Mouse (Mus musculus): ENCODE data around the gene Hnf1b. TPM values are rescaled to one million over a fixed set of nuclear protein-coding genes. Genes with fewer than 3 reads are reported as not detected.

Hnf1b gene
- polyA plus RNA-seq, 1 experiment from 2014 or later = 0.08 TPM

- no peak overlapping the region for H3K27ac ChIP-seq
- H3K36me3 ChIP-seq = no peaks in the 10 kb centered on the region
- no peaks in the 10 kb centered on the region for H3K4me1 ChIP-seq
- 41% methylated on average over 8 of the region's 8 CpGs for WGBS
- no peak overlapping the region for H3K4me3 ChIP-seq
- H3K9me3 ChIP-seq = no peaks in the 10 kb centered on the region
- no peak for ATAC-seq (ENCODE audit: insufficient number of reproducible peaks, low FRiP score, low TSS enrichment, low read depth)
- H3K4me2 ChIP-seq = no peak overlapping the region
- H3K9ac ChIP-seq = no peak overlapping the region
- 0 out of 2 replicates have a peak, but pooled peaks cover 2% of the 10 kb centered on the region for H3K27me3 ChIP-seq
Observed at GRCm38 (mm10) chr11:83832389-83832788, 17.5 kb upstream of the Hnf1b start.

- Histone ChIP-seq H3K4me2 (no peak overlapping the region), H3K4me3 (no peak overlapping the region), H3K9me3 (no peaks in the 10 kb centered on the region), H3K9ac (no peak overlapping the region), H3K27me3 (0 out of 2 replicates have a peak, but pooled peaks cover 2% of the 10 kb centered on the region), H3K27ac (no peak overlapping the region), H3K4me1 (no peaks in the 10 kb centered on the region), H3K36me3 (no peaks in the 10 kb centered on the region)
- WGBS = 82% methylated on average over 6 of the region's 6 CpGs
- ATAC-seq (ENCODE audit: insufficient number of reproducible peaks, low FRiP score, low TSS enrichment, low read depth) = no peak
Observed at GRCm38 (mm10) chr11:83833517-83833916, 16.3 kb upstream of the Hnf1b start.

GRCm38 (mm10) chr11:83833959-83834496 lies 15.8 kb upstream of the Hnf1b start:
- H3K9ac ChIP-seq = no peak overlapping the region
- no peak overlapping the region for H3K4me3 ChIP-seq
- WGBS = 74% methylated on average over 14 of the region's 14 CpGs
- H3K36me3 ChIP-seq = no peaks in the 10 kb centered on the region
- no peak overlapping the region for H3K27ac ChIP-seq
- no peaks in the 10 kb centered on the region for H3K4me1 ChIP-seq
- no peak for ATAC-seq (ENCODE audit: insufficient number of reproducible peaks, low FRiP score, low TSS enrichment, low read depth)
- H3K27me3 ChIP-seq = 0 out of 2 replicates have a peak, but pooled peaks cover 2% of the 10 kb centered on the region
- no peak overlapping the region for H3K4me2 ChIP-seq
- H3K9me3 ChIP-seq = no peaks in the 10 kb centered on the region

- H3K9ac ChIP-seq = no peak overlapping the region
- 66% methylated on average over 6 of the region's 6 CpGs for WGBS
- H3K27ac ChIP-seq = no peak overlapping the region
- no peaks in the 10 kb centered on the region for H3K36me3 ChIP-seq
- no peaks in the 10 kb centered on the region for H3K9me3 ChIP-seq
- no peak for ATAC-seq (ENCODE audit: insufficient number of reproducible peaks, low FRiP score, low TSS enrichment, low read depth)
- peaks cover 18% of the 10 kb centered on the region for H3K27me3 ChIP-seq
- no peaks in the 10 kb centered on the region for H3K4me1 ChIP-seq
- H3K4me3 ChIP-seq = no peak overlapping the region
- H3K4me2 ChIP-seq = no peak overlapping the region
Observed at GRCm38 (mm10) chr11:83839451-83839850, 10.4 kb upstream of the Hnf1b start.

DNA sequence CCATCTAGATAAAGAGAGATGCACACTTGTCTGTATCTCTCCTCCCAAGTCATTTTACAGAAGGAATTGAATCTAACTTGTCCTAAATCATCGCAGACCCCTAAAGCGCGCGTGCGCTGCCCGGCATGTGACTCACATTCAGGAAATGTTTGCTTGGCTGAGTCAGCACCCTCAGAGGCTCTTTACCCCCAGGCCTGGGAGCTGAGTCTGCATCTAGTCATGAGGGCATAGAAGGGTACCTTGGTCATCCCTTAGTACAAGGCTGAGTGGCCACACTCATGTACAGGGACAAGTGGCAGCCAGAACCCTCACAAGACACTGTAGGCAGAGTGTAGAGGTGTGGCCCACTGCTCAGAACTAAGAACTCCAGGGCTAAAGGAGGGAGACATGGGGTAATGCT lies 6.3 kb upstream of the Hnf1b start:
- H3K9me3 ChIP-seq = no peaks in the 10 kb centered on the region
- 88% methylated on average over 6 of the region's 6 CpGs for WGBS

GRCm38 (mm10) chr11:83850586-83851272 lies 866 bp downstream of the Hnf1b start:
- no peak for ATAC-seq (ENCODE audit: insufficient number of reproducible peaks, low FRiP score, low TSS enrichment, low read depth)
- H3K27me3 ChIP-seq = peaks cover 81% of the 10 kb centered on the region
- H3K4me2 ChIP-seq = peak overlapping the region; percentile 8
- H3K4me1 ChIP-seq = peaks cover 41% of the 10 kb centered on the region
- H3K9me3 ChIP-seq = no peaks in the 10 kb centered on the region
- no peaks in the 10 kb centered on the region for H3K36me3 ChIP-seq
- H3K27ac ChIP-seq = no peak overlapping the region
- no peak overlapping the region for H3K9ac ChIP-seq
- peak overlapping the region; percentile 10; the same call in 1 of the 2 replicates for H3K4me3 ChIP-seq
- 2% methylated on average over 24 of the region's 24 CpGs for WGBS

More for the DNA sequence above, 6.3 kb upstream of the Hnf1b start:
- Histone ChIP-seq H3K27me3 (peaks cover 37% of the 10 kb centered on the region), H3K9ac (no peak overlapping the region), H3K4me2 (no peak overlapping the region), H3K36me3 (no peaks in the 10 kb centered on the region), H3K4me1 (no peaks in the 10 kb centered on the region), H3K27ac (no peak overlapping the region), H3K4me3 (no peak overlapping the region)
- no peak for ATAC-seq (ENCODE audit: insufficient number of reproducible peaks, low FRiP score, low TSS enrichment, low read depth)

- Histone ChIP-seq H3K27ac (no peak overlapping the region), H3K4me2 (peak overlapping the region; percentile 8), H3K27me3 (peaks cover 84% of the 10 kb centered on the region), H3K4me3 (peak overlapping the region; percentile 10), H3K9ac (no peak overlapping the region), H3K36me3 (no peaks in the 10 kb centered on the region), H3K4me1 (peaks cover 41% of the 10 kb centered on the region), H3K9me3 (no peaks in the 10 kb centered on the region)
- ATAC-seq (ENCODE audit: insufficient number of reproducible peaks, low FRiP score, low TSS enrichment, low read depth) = no peak
- 2% methylated on average over 36 of the region's 36 CpGs for WGBS
Observed at GRCm38 (mm10) chr11:83851273-83852015, 1.6 kb downstream of the Hnf1b start.

DNA sequence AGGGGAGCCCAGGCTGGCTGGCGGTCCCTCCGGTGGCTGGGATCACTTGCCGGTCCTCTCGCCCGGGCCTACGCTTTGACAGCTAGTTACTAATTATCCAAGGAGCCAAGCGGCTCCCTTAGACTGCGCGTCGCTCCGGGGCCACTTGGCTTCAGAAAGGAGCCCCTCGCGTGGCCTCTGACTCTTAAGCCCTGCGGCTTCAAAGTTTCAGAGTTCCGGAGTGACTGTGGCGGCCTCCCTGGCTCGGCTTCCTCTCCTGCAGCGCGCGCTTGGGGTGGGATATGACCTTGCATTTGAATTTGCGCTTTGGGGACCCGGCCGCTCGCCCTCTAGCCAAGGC lies 2.1 kb downstream of the Hnf1b start:
- ATAC-seq (ENCODE audit: insufficient number of reproducible peaks, low FRiP score, low TSS enrichment, low read depth) = no peak
- Histone ChIP-seq H3K4me1 (peaks cover 41% of the 10 kb centered on the region), H3K36me3 (no peaks in the 10 kb centered on the region), H3K9ac (no peak overlapping the region), H3K4me2 (no peak overlapping the region), H3K4me3 (peak overlapping the region; percentile 9; the same call in 1 of the 2 replicates), H3K27me3 (peaks cover 87% of the 10 kb centered on the region), H3K9me3 (no peaks in the 10 kb centered on the region), H3K27ac (no peak overlapping the region)
- WGBS = under 1% methylated on average over 24 of the region's 24 CpGs

DNA sequence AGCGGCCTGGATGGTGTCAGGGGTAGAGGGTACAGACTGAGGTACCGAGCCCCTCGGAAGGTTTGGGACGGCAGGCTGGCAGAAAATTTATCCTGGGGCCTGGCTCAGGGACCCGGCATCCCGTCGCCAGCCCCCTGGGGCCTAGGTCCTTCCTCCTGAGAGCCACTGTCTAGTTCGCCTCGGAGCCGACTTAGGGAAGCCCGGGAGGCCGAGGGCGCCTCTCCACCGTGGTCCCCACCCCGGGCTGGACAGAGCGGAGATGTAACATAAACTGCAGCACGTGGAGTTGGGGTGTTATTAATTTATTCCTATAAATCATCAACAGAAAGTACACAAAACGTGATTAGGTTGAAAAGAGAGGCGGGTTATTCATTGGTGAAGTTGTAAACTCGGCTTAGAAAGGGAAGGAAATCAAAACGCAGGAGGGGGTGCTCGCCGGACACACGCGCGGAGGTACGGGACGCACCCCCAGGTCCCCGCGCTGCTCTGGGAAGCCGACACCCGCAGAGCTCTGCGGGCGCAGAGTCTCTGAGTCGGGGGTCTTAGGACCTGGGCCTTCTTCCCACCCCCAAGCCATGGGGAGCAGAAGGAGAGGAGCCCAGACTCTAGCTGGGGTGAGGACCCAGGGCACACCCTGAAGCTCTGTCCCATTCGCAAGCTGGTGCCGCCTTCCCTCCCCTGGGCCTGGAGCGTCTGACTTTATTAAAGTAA lies 2.8 kb downstream of the Hnf1b start:
- peaks cover 41% of the 10 kb centered on the region for H3K4me1 ChIP-seq
- H3K9me3 ChIP-seq = no peaks in the 10 kb centered on the region
- ATAC-seq (ENCODE audit: insufficient number of reproducible peaks, low FRiP score, low TSS enrichment, low read depth) = no peak
- no peak overlapping the region for H3K9ac ChIP-seq
- WGBS = 2% methylated on average over 38 of the region's 38 CpGs
- H3K4me2 ChIP-seq = no peak overlapping the region
- H3K36me3 ChIP-seq = no peaks in the 10 kb centered on the region
- 0 out of 2 replicates have a peak overlapping the region, but pooled peaks have one; percentile 9 for H3K4me3 ChIP-seq
- H3K27ac ChIP-seq = no peak overlapping the region
- peaks cover 85% of the 10 kb centered on the region for H3K27me3 ChIP-seq

- no peak for ATAC-seq (ENCODE audit: insufficient number of reproducible peaks, low FRiP score, low TSS enrichment, low read depth)
- Histone ChIP-seq H3K27ac (no peak overlapping the region), H3K4me1 (peaks cover 41% of the 10 kb centered on the region), H3K9ac (no peak overlapping the region), H3K4me2 (no peak overlapping the region), H3K27me3 (peaks cover 84% of the 10 kb centered on the region), H3K9me3 (no peaks in the 10 kb centered on the region), H3K36me3 (no peaks in the 10 kb centered on the region), H3K4me3 (0 out of 2 replicates have a peak overlapping the region, but pooled peaks have one; percentile 4)
- WGBS = under 1% methylated on average over 33 of the region's 33 CpGs
Observed at GRCm38 (mm10) chr11:83853221-83853792, 3.4 kb downstream of the Hnf1b start.

DNA sequence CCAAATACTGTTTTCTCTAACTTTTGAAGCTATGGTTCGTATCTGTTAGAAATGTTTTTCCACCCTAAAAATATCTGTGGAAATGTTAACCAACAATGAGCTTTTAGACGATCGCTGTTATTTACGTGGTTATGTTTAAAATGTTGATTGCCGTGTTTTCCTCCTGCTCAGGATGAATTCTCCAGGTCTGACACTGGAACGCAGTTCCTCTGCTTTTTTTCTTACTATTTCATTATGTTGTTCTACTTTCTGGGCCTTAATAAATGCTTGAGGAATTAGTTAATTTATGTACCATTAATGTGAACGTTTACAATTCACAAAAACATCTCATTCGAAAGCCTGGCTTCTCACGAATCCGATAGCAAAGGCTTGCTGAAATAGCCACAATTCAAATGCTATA lies 4.2 kb downstream of the Hnf1b start:
- H3K9ac ChIP-seq = no peak overlapping the region
- peaks cover 85% of the 10 kb centered on the region for H3K27me3 ChIP-seq
- 6% methylated on average over 10 of the region's 10 CpGs for WGBS
- H3K9me3 ChIP-seq = no peaks in the 10 kb centered on the region
- no peak overlapping the region for H3K4me2 ChIP-seq
- no peak overlapping the region for H3K4me3 ChIP-seq
- no peaks in the 10 kb centered on the region for H3K36me3 ChIP-seq
- ATAC-seq (ENCODE audit: insufficient number of reproducible peaks, low FRiP score, low TSS enrichment, low read depth) = no peak
- H3K27ac ChIP-seq = no peak overlapping the region
- H3K4me1 ChIP-seq = peaks cover 41% of the 10 kb centered on the region

Measured in limb, embryonic 15.5 days (tissue).